Mouse (Mus musculus) bone marrow macrophage, adult 2 months (primary cell): ENCODE measurements around the gene Pigb. TPM values are rescaled to one million over a fixed set of nuclear protein-coding genes. Genes with fewer than 3 reads are reported as not detected.

Source experiments
- H3K27ac ChIP-seq: 2 replicates; pipeline ENCODE4 v1.5.1; 2012; ENCODE audit warnings: low read depth, low read length; ENCODE audit not compliant: insufficient read depth
- H3K4me1 ChIP-seq: 2 replicates; pipeline ENCODE4 v1.6.1; 2012; ENCODE audit warnings: low read length; ENCODE audit not compliant: control insufficient read depth, insufficient read depth
- H3K4me3 ChIP-seq: 2 replicates; pipeline ENCODE4 v1.5.1; 2012; ENCODE audit warnings: mild to moderate bottlenecking, low read length, moderate library complexity; ENCODE audit not compliant: insufficient read depth
- CTCF ChIP-seq: IDR thresholded peaks from 2 replicates; pipeline ENCODE4 v1.5.1; 2012; ENCODE audit warnings: low read depth, mild to moderate bottlenecking, low read length, moderate library complexity
- POLR2A ChIP-seq: IDR thresholded peaks from 2 replicates; pipeline ENCODE4 v1.6.1; 2012; ENCODE audit warnings: mild to moderate bottlenecking, low read depth, low read length, borderline replicate concordance
- polyA plus RNA-seq: library from polyadenylated mRNA; stranded (reverse); fragments of >200 nt; gene quantifications from 2 replicates; pipeline ENCODE4 v1.2.4, GENCODE M21; 2012; ENCODE audit not compliant: missing spikeins, insufficient read depth, insufficient read length

Gene Pigb
- polyA plus RNA-seq, 1 experiment: 15.3 TPM

- Histone ChIP-seq H3K4me1 (peaks cover 18% of the 10 kb centered on the region), H3K4me3 (no peak overlapping the region), H3K27ac (peak overlapping the region; percentile 54)
- TF ChIP-seq CTCF: no peak
Measured at GRCm38 (mm10) chr9:73001314-73002011, 38.7 kb downstream of the Pigb start.

GRCm38 (mm10) chr9:73000487-73000886 lies 39.7 kb downstream of the Pigb start:
- Histone ChIP-seq H3K27ac (no peak overlapping the region), H3K4me1 (peaks cover 18% of the 10 kb centered on the region), H3K4me3 (no peak overlapping the region)
- TF ChIP-seq POLR2A: no peak
- no peak for TF ChIP-seq CTCF

- Histone ChIP-seq H3K4me3 (no peak overlapping the region), H3K27ac (no peak overlapping the region), H3K4me1 (peaks cover 20% of the 10 kb centered on the region)
- no peak for TF ChIP-seq CTCF
- TF ChIP-seq POLR2A: no peak
Measured at GRCm38 (mm10) chr9:72996806-72997205, 43.4 kb downstream of the Pigb start.

GRCm38 (mm10) chr9:72996167-72996566 lies 44.0 kb downstream of the Pigb start:
- H3K4me3 ChIP-seq: no peak overlapping the region
- H3K27ac ChIP-seq: no peak overlapping the region
- peaks cover 16% of the 10 kb centered on the region for H3K4me1 ChIP-seq
- TF ChIP-seq CTCF (no peak), POLR2A (no peak)

GRCm38 (mm10) chr9:72992576-72992975 lies 47.6 kb downstream of the Pigb start:
- Histone ChIP-seq H3K4me3 (no peak overlapping the region), H3K27ac (no peak overlapping the region), H3K4me1 (peaks cover 33% of the 10 kb centered on the region)
- TF ChIP-seq CTCF: no peak
- TF ChIP-seq POLR2A: no peak

GRCm38 (mm10) chr9:72991420-72991819 lies 48.8 kb downstream of the Pigb start:
- H3K4me1 ChIP-seq: peaks cover 40% of the 10 kb centered on the region
- TF ChIP-seq CTCF (no peak), POLR2A (no peak)
- H3K4me3 ChIP-seq: no peak overlapping the region
- H3K27ac ChIP-seq: no peak overlapping the region

GRCm38 (mm10) chr9:72988706-72989105 lies 51.5 kb downstream of the Pigb start:
- Histone ChIP-seq H3K4me3 (no peak overlapping the region), H3K27ac (no peak overlapping the region), H3K4me1 (peaks cover 44% of the 10 kb centered on the region)
- TF ChIP-seq POLR2A: no peak
- TF ChIP-seq CTCF: no peak

GRCm38 (mm10) chr9:72987703-72988102 lies 52.5 kb downstream of the Pigb start:
- H3K4me3 ChIP-seq: no peak overlapping the region
- no peak for TF ChIP-seq POLR2A
- no peak for TF ChIP-seq CTCF
- no peak overlapping the region for H3K27ac ChIP-seq
- peaks cover 39% of the 10 kb centered on the region for H3K4me1 ChIP-seq

GRCm38 (mm10) chr9:72985250-72986220 lies 54.6 kb downstream of the Pigb start, which contains the start of the genes Ccpg1os and Ccpg1:
Gene Ccpg1os, minus strand, starts transcription at chr9:72985382.
Gene Ccpg1, plus strand, starts transcription at chr9:72985429.
- peak within 1 kb of the TSS; percentile 17 for H3K27ac ChIP-seq
- peak within 1 kb of the TSS; percentile 95 for H3K4me3 ChIP-seq
- peaks cover 32% of the 10 kb centered on the region for H3K4me1 ChIP-seq
- TF ChIP-seq POLR2A: no peak
- no peak for TF ChIP-seq CTCF

- TF ChIP-seq POLR2A (no peak), CTCF (no peak)
- no peak overlapping the region for H3K4me3 ChIP-seq
- H3K4me1 ChIP-seq: peaks cover 22% of the 10 kb centered on the region
- H3K27ac ChIP-seq: no peak overlapping the region
Measured at GRCm38 (mm10) chr9:72983066-72983465, 57.1 kb downstream of the Pigb start.

GRCm38 (mm10) chr9:72975242-72975641 lies 64.9 kb downstream of the Pigb start:
- Histone ChIP-seq H3K4me3 (no peak overlapping the region), H3K4me1 (peaks cover 13% of the 10 kb centered on the region), H3K27ac (no peak overlapping the region)
- no peak for TF ChIP-seq POLR2A
- TF ChIP-seq CTCF: no peak
